Mouse (Mus musculus): ENCODE results near the gene Pagr1b. TPM values are rescaled to one million over a fixed set of nuclear protein-coding genes. Genes with fewer than 3 reads are reported as not detected.
A peak's percentile ranks its signal among the peaks of the same experiment; 100 is the strongest.

Pagr1b gene
- polyA plus RNA-seq, 1 experiment: 0.90 TPM

GRCm38 (mm10) chr7:127026984-127027726 is 10.9 kb upstream of the Pagr1b start, which contains the start of gene Maz:
Maz (minus strand) TSS chr7:127027037.
- peaks cover 20% of the 10 kb centered on the region for H3K4me1 ChIP-seq (ENCODE audit: control insufficient read depth, insufficient read depth, low read length)
- no peaks in the 10 kb centered on the region; the same call in 1 of the 2 replicates for H3K36me3 ChIP-seq (ENCODE audit: control insufficient read depth, insufficient read depth, low read length)
- TF ChIP-seq POLR2A (IDR thresholded peaks at IDR 0.05; ENCODE audit: control insufficient read depth, low read depth, low read length) (peak; percentile 52), CTCF (IDR thresholded peaks at IDR 0.05; ENCODE audit: control insufficient read depth, insufficient read depth, insufficient replicate concordance, low read depth, low read length) (no peak)
- H3K27me3 ChIP-seq (ENCODE audit: control insufficient read depth, insufficient read depth, low read length): no peaks in the 10 kb centered on the region
- H3K4me3 ChIP-seq (ENCODE audit: control insufficient read depth, low read depth, low read length): peak within 1 kb of the TSS; percentile 97
- H3K27ac ChIP-seq (ENCODE audit: control insufficient read depth, insufficient read depth, low read depth, low read length): peak within 1 kb of the TSS; percentile 99

GRCm38 (mm10) chr7:127026616-127026983 is 10.3 kb upstream of the Pagr1b start:
- peak overlapping the region; percentile 99 for H3K27ac ChIP-seq (ENCODE audit: control insufficient read depth, insufficient read depth, low read depth, low read length)
- TF ChIP-seq POLR2A (IDR thresholded peaks at IDR 0.05; ENCODE audit: control insufficient read depth, low read depth, low read length): no peak
- TF ChIP-seq CTCF (IDR thresholded peaks at IDR 0.05; ENCODE audit: control insufficient read depth, insufficient read depth, insufficient replicate concordance, low read depth, low read length): no peak
- peak overlapping the region; percentile 97; the same call in 1 of the 2 replicates for H3K4me3 ChIP-seq (ENCODE audit: control insufficient read depth, low read depth, low read length)
- H3K36me3 ChIP-seq (ENCODE audit: control insufficient read depth, insufficient read depth, low read length): no peaks in the 10 kb centered on the region; the same call in 1 of the 2 replicates
- peaks cover 20% of the 10 kb centered on the region for H3K4me1 ChIP-seq (ENCODE audit: control insufficient read depth, insufficient read depth, low read length)
- no peaks in the 10 kb centered on the region for H3K27me3 ChIP-seq (ENCODE audit: control insufficient read depth, insufficient read depth, low read length)

GRCm38 (mm10) chr7:127026161-127026600 is 9.9 kb upstream of the Pagr1b start:
- TF ChIP-seq CTCF (IDR thresholded peaks at IDR 0.05; ENCODE audit: control insufficient read depth, insufficient read depth, insufficient replicate concordance, low read depth, low read length): no peak
- peak; percentile 32 for TF ChIP-seq POLR2A (IDR thresholded peaks at IDR 0.05; ENCODE audit: control insufficient read depth, low read depth, low read length)
- no peaks in the 10 kb centered on the region; the same call in 1 of the 2 replicates for H3K36me3 ChIP-seq (ENCODE audit: control insufficient read depth, insufficient read depth, low read length)
- H3K27ac ChIP-seq (ENCODE audit: control insufficient read depth, insufficient read depth, low read depth, low read length): peak overlapping the region; percentile 99
- no peaks in the 10 kb centered on the region for H3K27me3 ChIP-seq (ENCODE audit: control insufficient read depth, insufficient read depth, low read length)
- peak overlapping the region; percentile 97 for H3K4me3 ChIP-seq (ENCODE audit: control insufficient read depth, low read depth, low read length)
- peaks cover 23% of the 10 kb centered on the region for H3K4me1 ChIP-seq (ENCODE audit: control insufficient read depth, insufficient read depth, low read length)

- H3K4me1 ChIP-seq (ENCODE audit: control insufficient read depth, insufficient read depth, low read length): peaks cover 26% of the 10 kb centered on the region
- H3K27me3 ChIP-seq (ENCODE audit: control insufficient read depth, insufficient read depth, low read length): no peaks in the 10 kb centered on the region
- TF ChIP-seq CTCF (IDR thresholded peaks at IDR 0.05; ENCODE audit: control insufficient read depth, insufficient read depth, insufficient replicate concordance, low read depth, low read length) (no peak), POLR2A (IDR thresholded peaks at IDR 0.05; ENCODE audit: control insufficient read depth, low read depth, low read length) (no peak; the same call in 1 of the 2 replicates)
- no peaks in the 10 kb centered on the region; the same call in 1 of the 2 replicates for H3K36me3 ChIP-seq (ENCODE audit: control insufficient read depth, insufficient read depth, low read length)
- peak overlapping the region; percentile 99 for H3K27ac ChIP-seq (ENCODE audit: control insufficient read depth, insufficient read depth, low read depth, low read length)
- peak overlapping the region; percentile 97 for H3K4me3 ChIP-seq (ENCODE audit: control insufficient read depth, low read depth, low read length)
Measured at GRCm38 (mm10) chr7:127025556-127026160, 9.4 kb upstream of the Pagr1b start.

DNA sequence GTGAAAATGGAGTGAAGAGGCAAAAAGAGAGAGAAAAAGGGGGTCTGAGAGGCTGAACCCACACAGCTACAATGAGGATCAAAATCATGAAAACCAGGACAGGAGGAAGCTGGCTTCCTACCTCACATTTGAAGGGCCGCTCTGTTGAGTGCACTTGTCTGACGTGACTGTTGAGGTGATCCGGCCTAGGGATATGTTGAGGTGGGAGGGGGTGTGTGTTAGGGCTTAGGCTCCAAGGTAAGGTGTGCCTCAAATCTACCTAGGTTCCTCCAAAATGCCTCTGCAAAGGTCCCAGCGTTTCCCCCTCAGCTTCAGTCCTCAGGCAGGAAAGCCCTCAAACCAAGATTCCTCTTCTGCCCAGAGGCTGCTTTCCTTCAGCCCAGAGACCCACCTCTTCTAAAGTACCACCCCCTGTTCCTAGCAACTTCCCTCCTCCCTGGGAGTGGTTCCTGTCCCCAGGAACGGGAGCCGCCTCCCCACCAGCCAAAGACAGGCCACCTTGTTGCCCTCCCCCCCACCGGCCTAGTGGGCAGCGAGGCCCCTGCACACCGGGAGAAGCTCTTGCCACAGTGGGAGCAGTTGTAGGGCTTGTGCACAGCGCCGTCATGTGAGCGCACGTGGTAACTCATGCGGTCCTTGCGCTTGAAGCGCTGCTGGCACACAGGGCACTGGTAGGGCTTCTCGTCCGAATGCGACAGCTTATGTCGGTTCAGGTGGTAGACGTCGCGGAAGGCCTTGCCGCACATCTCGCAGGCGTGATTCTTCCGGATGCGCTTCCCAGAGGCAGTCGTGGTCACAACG is 8.7 kb upstream of the Pagr1b start:
- Histone ChIP-seq H3K4me3 (ENCODE audit: control insufficient read depth, low read depth, low read length) (peak overlapping the region; percentile 97), H3K36me3 (ENCODE audit: control insufficient read depth, insufficient read depth, low read length) (no peaks in the 10 kb centered on the region), H3K4me1 (ENCODE audit: control insufficient read depth, insufficient read depth, low read length) (peaks cover 32% of the 10 kb centered on the region), H3K27ac (ENCODE audit: control insufficient read depth, insufficient read depth, low read depth, low read length) (peak overlapping the region; percentile 99), H3K27me3 (ENCODE audit: control insufficient read depth, insufficient read depth, low read length) (no peaks in the 10 kb centered on the region)
- TF ChIP-seq CTCF (IDR thresholded peaks at IDR 0.05; ENCODE audit: control insufficient read depth, insufficient read depth, insufficient replicate concordance, low read depth, low read length): peak; percentile 49; the same call in 1 of the 2 replicates
- TF ChIP-seq POLR2A (IDR thresholded peaks at IDR 0.05; ENCODE audit: control insufficient read depth, low read depth, low read length): peak; percentile 75; the same call in 1 of the 2 replicates

DNA sequence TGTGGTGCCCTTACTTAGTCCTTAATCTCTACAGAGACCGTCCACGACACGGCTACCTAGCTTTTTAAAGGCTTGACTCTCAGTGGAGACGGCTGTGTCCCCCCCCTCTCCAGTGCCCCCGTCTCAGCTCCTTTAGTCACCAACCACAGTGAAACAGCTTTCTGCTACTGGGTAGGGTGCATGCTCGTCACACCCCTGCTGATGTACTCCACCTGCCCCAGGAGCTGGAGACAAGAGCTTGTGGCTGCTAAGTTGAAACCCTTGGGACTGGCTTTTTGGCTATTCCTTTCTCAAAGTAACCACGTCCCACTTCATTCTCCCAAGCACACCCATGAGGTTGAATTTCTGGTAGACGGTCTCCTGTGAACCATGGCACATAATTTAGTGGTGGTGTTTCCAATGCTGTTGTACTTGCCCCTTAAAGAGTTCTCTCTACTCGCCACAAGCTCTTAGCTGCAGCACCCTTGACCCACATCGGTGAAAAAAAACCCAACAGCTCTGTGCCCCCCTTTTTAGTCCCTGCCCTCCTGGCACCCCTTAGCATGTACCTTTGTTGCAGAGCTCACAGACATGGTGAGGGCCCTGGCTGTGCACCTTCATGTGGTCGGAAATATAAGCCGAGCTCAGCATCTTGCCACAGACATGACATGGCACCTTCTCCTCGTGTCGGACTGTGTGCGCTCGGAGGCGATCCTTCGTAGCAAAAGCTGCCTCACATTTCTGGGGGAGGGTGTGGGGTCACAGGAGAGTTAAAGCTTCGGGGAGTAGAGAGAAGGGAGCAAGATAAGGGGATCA is 7.8 kb upstream of the Pagr1b start:
- Histone ChIP-seq H3K27me3 (ENCODE audit: control insufficient read depth, insufficient read depth, low read length) (no peaks in the 10 kb centered on the region), H3K27ac (ENCODE audit: control insufficient read depth, insufficient read depth, low read depth, low read length) (no peak overlapping the region; the same call in 1 of the 2 replicates), H3K4me3 (ENCODE audit: control insufficient read depth, low read depth, low read length) (no peak overlapping the region), H3K4me1 (ENCODE audit: control insufficient read depth, insufficient read depth, low read length) (peaks cover 35% of the 10 kb centered on the region), H3K36me3 (ENCODE audit: control insufficient read depth, insufficient read depth, low read length) (no peaks in the 10 kb centered on the region)
- TF ChIP-seq POLR2A (IDR thresholded peaks at IDR 0.05; ENCODE audit: control insufficient read depth, low read depth, low read length) (no peak), CTCF (IDR thresholded peaks at IDR 0.05; ENCODE audit: control insufficient read depth, insufficient read depth, insufficient replicate concordance, low read depth, low read length) (no peak)
